Mouse (Mus musculus): ENCODE measurements at regions not wholly inside any gene's neighbourhood (a gene's known extent, or its start where the extent isn't known, plus 50 kb on each side); places are given as distances from the start of the nearest gene placed in this dataset.

DNA sequence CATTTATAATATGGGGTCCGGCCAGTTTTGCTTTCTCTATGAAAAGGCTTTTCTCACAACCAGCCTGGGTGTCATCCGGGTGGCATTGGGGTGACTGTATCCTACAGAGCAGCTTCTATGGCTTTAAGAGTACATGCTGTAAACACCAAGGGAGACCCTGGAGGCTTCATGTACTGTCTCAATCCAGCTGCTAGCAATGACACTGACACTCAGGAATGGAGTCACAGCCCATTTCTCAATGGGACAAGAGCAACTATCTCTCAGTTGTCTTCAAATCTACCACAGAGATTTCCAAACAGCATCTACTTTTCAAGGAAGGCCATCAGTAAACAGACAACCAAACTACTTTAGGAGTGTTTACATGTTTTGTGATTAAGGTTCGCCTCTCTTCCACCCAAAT is 397.5 kb downstream of the Adamts20 start:
- no peak for DNase-seq (ENCODE audit: low spot score in 2 of 2)

DNA sequence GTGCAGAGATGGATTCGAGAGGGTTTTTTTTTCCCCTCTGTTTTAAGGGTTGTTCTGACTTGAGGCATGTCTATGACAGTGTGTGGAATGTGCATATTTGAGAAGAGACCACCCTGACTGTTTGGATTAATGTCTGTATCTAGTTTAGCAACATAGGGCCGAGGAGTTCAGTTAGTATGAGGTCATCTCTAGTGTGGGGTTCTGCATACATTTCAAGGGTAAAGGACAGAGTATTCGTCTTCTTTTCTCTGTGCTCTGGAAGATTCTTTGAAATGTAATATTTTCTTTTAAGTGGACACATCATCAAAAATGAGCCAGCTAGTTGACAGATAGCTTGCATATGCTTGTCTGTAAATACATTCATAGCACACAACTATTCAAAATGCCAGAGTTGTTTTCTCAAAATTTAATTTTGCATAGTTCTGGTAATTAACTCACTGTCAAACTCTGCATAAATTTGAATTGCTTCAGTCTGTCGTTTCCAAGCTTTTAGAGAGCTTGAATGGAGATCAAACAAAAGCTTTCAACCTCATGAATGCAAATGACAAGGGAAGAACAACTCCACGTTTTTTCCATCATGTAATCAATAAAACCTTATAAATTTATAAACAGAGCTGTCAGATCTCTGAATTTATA is 415.5 kb downstream of the Adamts20 start:
- no peak for DNase-seq (ENCODE audit: low spot score in 2 of 2)

DNA sequence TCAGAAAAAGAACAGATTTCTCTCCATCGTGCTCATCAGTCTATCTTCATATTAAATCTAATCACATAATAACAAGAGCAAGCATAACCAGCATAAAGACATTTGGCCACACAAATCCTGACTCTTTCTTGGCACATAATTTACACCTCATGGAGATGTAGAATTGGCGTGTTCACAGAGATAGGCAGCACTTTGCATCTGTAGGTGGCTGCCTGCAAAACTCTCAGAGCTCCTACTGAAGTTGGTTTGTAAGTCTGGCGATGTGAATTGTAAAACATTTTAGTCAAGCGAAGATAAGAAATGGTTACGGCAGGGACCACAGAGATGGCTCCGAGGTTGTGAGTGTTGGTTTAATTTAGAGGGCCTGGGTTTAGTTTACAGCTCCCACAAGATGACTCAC is 419.0 kb downstream of the Adamts20 start:
- no peak for DNase-seq (ENCODE audit: low spot score in 2 of 2)

DNA sequence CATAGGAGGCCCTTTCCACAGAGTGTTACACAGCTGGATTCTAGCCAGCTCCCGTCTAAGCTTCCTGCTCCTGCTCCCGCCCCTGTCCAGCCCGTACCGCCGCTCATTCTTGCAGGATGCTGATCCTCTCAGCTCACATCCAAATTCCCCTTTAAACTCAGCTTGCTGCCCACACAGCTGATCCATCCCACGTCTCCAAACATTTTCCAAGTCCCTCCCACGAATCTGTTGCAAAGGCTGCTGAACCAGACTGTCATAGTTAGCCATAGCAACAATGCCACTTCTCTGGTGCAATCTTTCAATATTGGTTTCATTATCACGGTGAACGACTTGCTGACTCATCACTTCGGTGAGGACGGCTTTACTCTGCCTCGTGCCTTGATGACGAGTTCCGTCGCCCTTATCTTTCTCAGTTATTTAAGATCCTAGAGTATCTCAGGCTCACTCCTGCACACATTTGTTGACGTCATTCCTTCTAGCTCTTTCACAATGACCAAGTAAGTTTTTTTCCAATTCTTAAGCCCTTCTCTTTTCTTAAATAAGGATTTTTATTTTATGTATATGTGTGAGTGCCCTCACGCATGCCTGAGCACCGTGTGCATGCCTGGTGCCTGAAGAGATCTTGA is 420.0 kb downstream of the Adamts20 start:
- DNase-seq (ENCODE audit: low spot score in 2 of 2): no peak

DNA sequence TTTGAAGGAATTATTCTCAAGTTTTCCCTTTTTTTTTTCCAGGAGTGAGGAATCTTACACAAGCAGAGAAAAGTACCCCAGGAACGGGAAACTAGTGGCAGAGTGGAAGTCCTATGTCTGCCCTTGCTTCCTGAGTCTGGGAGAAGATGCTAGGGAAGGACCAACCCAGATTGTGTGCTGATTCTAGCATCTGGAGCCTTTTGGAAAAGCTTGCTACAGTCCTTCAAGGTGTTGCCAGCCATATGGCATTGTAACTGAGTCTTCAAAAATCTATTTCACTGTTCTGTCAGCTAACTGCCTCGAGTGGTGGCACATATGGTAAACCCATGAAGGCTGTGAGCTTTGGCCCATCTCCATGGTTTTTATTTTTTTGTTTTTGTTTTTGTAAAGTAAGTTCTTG is 432.3 kb downstream of the Adamts20 start:
- DNase-seq (ENCODE audit: low spot score in 2 of 2): no peak

DNA sequence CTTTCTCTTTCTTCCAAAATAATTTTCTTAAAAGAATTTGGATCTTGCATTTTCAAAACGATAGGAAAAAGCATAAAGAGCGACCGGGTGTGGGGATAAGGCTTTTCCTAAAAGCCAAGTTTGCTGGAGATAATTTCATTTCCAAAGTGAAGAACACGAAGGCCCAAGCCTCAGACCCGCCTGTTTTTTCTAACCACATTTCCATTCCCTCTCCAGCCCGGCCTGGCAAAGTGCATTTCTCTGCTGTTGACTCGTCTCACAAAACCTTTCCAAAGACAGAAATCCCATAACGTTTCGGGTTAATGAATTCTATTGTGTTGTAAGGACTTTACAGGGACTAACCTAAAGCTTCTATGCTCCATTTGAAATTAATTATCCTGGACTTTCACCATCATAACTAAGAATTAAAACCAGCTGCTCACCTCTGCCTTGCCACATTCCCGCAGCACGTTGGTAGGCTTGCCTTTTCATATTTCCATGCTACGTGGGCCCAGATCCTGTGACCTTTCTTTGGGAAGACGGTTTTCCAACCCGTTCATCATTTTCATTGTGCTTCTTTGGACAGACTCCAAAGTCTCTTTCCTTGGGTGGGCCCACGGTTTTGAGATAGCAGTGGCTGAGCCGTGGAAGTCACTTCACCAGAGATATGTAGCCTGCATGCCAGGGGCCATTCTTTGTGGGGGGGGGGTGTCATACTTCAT is 430.5 kb upstream of the Prickle1 start:
- DNase-seq (ENCODE audit: low spot score in 2 of 2): no peak

DNA sequence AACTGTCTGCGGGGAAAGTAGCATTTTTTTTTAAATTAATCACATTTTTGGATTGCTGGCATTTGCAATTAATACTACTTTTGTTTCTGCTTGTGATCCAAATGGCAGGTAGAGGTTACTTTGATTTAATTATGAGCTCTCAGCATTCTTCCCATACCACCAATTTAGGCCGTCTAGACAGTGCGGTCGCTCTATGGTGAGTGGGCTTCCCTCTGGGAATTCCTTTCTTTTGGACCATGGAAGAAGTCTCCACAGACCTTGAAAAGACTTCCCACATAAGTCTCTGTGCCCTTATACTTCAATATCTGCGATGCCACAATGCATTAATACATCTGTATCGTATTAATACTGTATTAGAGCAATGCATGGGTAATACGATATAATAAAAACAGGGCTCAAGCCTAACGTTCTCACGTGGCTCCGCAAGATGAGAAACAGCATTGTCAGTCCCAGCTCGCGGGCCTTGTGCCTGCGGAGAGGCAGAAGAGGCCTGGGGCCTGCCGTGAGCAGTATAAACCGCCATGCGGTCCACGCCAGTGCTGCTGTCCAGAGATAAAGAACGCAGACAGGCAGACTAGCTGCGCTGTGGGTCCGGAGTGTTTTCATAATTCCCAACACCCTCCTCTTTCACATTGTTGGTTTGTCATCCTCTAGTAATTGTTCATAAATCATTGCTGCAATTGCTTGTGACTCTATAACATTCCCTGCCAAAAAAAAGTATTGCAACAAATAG is 429.7 kb upstream of the Prickle1 start:
- no peak for DNase-seq (ENCODE audit: low spot score in 2 of 2)

DNA sequence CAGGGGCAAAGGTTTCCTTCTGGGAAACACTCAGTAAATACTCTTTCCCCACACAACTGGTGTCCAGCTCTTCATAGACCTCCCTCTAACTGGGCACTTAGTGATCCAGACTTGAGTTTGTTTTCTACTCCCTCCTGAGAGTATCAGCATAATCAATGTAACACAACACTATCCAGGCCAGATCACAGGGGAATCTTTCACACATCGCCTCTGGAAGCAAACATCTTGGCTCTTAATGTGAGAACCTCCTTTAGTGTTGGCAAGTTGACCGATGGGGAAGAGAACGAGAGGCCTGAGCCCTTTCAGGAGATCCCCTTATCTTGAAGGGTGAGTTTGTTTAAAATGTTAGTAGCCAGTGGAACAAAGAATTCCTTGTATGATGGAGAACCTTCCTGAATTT is 429.1 kb upstream of the Prickle1 start:
- DNase-seq (ENCODE audit: low spot score in 2 of 2): no peak

DNA sequence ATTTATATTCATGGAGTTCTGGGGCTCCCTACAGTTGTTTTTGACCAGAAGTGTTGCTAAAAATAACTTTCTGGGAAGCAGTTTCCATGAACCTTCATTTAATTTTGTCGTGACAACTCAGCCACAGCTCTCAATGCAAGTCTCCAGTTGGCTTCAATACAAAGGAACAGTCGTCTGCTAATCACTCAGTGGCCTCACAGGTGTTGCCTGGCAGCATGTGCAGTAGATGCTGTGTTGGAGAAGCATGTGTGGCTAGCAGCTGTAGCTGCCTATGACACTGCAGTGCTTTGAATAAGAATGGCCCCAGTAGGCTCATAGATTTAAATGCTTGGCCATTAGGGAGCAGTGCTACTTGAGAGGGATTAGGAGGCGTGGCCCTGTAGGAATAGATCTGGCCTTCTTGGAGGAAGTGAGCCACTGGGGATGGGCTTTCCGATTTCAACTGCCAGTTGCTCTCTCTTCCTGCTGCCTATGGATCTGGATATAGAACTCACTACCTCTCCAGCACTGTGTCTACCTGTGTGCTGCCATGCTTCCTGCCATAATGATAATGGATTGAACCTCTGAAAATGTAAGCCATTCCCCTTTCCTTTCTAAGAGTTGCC is 428.5 kb upstream of the Prickle1 start:
- DNase-seq (ENCODE audit: low spot score in 2 of 2): no peak

DNA sequence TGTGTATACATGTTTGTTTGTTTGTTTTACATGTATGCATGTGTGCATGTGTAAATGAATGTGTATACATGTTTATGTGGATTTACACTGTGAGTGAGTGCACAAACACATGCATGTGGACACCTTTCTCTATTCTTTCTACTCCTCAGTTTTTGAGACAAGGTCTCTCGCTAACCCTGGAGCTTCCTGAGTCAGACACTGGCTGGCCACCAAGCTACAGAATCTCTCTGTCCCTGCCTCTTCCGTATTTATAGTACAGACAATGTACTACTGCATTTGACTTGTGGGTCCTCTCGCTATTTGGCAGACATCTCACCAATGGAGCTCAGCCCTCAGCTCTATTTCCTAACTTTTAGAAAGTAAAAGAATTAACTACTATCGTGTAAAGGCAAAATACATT is 427.8 kb upstream of the Prickle1 start:
- no peak for DNase-seq (ENCODE audit: low spot score in 2 of 2)

DNA sequence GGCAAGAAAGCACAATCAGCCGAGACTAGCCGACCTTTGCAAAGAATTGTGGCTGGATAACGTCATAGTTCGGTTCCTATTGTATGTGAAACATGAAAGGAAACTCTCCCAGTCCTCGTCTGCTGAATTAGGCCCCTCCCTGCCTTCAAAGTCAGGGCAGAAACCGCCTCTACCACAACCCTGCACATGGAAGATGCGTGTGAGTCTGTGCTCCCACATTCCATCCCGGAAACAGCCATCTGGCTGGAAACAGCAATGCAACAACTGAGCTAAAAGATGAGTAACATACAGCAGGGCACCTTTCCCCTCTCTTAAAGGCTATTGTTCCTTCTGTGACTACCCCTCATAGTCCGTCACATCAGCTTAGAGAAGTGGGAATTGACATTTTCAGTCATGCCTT is 422.1 kb upstream of the Prickle1 start:
- DNase-seq (ENCODE audit: low spot score in 2 of 2): no peak

DNA sequence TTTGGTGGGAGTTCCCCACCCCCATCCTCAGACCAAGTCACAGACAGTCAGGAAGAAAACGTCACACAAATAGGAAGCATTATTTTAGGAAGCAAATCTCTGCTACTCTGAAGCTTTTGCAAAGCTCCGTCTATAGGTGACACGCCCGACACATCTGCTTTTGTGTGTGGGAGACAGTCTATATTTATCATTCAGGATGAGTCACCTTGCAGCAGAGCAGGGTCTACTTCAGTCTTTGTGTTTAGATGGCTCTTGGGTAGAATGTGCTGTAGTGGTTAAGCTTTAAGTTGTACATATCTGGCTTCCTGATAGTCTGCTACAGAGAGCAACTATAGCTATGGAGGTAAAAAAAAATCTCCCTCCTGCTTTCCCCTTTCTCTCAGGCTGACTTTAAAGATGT is 415.8 kb upstream of the Prickle1 start:
- DNase-seq (ENCODE audit: low spot score in 2 of 2): no peak

DNA sequence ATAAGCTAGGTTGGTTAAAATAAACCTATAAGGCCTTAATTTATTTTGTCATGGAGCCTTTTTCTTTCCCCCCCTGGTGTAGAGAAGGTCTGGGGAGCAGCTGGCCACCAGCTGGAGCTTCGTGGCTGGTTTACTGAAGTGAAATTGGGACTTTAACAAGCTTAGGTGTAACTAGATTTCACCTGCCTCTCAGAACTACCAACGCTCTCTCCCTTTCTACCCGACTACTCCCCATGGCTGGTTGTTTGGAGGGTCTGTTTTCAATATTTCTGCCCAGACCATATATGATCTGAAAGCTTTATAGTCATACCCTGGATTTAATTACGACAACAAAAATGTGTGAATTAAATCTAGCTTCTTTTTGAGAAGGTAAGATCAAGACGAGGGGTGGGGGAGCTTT is 410.4 kb upstream of the Prickle1 start:
- DNase-seq (ENCODE audit: low spot score in 2 of 2): no peak

DNA sequence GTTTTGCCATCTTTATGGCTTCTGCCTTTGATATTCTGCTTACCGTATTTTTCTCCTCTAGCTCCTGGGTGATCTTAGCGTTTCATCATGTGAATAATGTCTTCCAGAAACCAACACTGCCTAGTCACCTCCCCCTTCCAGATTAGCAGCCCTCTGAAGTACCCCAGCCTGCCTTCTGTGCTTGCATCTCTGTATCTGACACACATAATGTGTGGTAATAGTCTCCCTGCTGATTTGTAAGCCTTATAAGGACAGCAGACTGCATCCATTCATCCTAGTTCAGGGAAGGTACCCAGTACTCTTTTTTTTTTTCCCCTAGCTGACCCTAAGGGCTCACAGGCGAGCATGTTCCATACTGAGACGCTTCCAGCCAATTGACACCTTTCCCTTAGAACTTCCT is 409.2 kb upstream of the Prickle1 start:
- no peak for DNase-seq (ENCODE audit: low spot score in 2 of 2)

DNA sequence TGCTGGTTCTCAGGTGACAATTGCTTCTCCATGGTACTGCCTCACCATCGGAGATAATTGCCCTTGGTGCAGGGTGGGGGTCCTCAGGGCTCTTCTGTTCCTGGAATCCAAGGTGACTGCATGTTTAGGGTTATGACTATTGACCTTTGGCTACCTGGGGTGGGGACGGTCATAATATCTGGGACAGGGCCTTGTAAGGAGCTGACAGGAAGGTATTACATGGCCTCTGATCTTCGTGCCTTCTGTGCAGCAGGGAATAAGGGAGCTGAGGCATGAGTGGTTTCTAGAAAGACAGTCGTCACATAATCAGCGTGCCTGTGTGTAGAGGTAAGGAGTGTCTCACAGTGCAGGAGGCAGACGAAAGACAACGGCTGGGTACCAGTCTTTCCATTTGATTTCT is 407.5 kb upstream of the Prickle1 start:
- no peak for DNase-seq (ENCODE audit: low spot score in 2 of 2)

DNA sequence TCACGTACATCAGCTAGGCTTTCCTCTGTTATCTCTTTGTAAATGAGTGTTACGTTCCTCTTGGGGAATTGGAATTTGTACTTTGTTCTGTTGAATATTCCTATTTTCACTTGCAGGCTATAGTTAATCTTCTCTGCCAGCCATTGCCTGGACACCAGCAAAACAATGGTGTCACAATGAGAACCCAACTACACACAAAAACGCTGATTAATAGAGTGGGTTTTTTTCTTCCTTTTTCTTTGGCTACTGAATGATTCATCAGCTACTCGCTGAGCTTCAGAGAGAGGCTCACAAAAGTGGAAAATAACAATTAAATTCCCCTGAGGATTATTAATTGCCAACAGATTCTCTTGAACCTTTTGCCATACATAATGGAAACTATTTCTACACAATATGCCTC is 398.9 kb upstream of the Prickle1 start:
- DNase-seq (ENCODE audit: low spot score in 2 of 2): no peak

DNA sequence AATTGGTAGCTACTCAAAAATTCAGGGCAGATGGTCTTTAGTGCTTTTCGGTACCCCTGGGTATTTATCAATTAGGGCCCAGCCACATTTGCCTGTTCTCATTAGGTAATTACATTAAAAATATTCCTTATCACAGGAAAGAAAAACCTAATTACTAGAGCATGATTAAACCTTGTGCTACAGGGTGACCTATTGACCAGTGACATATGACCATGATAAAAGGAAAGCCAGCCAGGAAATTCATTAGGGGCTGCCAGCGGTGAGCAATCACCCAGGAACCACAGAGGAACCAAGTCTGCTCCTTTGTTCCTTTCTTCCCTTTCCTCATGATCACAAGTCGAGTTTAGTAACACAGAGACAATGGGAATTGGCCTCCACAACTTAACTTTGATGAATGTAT is 394.4 kb upstream of the Prickle1 start:
- no peak for DNase-seq (ENCODE audit: low spot score in 2 of 2)

DNA sequence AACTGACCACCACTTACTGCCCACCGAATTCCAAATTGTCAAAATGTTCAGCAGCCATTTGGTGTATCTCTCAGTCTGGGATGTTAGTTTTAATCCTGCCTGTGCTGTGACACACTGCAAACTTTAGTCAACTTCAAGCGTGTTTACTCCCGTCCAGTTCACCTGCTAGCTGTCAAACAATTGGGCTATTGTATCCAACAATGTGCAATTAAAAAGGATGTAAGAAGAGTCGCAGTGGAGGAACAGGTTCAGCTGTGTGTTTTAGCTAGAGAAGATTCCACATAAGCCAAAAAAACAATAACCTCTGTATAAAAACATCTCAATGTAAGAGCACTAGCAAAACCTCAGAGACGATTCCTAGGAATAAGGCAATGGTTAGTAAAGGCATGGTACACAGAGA is 392.7 kb upstream of the Prickle1 start:
- DNase-seq (ENCODE audit: low spot score in 2 of 2): no peak

DNA sequence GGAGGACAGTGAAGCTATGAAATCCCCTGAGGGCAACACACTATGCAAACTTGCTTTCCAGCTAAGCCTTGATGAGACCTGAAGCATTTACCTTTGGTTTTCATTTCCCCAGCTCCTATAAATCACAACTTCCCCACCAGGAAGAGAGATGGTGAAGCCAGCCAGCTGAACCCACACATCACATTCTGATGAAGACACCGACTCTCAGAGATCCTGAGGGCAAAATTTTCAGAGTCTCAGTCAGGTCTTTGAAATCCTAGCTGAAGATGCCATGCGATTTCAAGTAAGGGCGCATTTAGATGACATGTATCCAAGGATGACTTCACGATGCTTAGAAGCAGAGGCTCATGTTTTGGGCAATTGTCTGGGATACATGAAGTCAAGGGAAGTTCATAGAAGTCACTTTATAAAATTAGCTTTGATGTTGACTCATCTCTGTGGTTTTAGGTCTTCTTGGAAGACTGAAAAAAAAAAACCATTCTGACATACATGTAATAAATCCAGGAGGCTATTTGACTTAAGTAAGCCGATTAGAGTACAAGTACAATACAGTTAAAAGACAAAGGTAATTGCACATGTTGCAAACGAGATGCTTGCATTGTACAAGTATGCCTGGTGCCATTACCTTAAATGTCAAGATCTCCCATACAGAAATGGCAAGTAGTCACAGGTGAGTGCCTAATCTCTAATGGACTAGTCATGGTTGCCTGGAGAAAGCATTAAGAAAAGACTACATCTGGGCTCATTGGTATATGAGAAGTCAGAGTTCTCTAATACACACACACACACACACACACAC is 391.1 kb upstream of the Prickle1 start:
- DNase-seq (ENCODE audit: low spot score in 2 of 2): no peak

DNA sequence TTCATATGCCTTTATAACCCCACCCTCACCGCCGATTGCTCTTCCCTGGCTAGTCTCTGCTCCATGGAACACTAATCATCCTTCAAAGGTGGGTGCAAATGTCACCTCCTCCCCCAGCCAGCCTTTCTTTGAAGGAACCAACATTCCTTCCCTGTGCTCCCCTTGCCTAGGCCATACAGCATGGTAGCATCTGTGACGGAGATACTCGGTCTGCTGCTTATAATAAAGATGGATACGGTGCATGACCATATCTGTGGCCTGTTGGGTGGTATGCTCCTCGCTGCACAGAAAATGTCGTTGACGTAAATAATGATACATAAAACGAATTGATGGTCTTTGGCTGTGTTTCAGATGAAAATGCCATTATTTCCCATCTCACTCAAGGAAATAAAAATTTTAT is 386.4 kb upstream of the Prickle1 start:
- DNase-seq (ENCODE audit: low spot score in 2 of 2): no peak

DNA sequence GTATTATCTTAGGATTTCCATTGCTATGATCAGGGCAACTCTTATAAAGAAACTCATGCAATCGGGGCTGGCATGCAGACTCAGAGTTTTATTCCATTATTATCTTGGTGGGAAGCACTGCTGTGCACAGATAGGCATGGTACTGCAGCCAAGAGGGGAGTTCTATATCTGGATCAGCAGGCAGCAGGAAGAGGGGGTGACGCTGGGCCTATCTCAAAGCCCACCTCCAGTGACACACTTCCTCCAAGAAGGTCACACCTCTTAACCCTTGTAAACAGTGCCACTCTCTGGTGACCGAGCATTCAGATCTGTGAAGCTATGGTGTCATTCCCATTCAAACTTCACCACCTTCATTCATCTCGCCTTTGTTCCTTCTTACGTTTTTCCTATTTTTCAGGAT is 381.8 kb upstream of the Prickle1 start:
- DNase-seq (ENCODE audit: low spot score in 2 of 2): no peak

All from adrenal gland, adult 18-20 months (tissue).